Mouse (Mus musculus) brown adipose tissue, adult 24 weeks (tissue): ENCODE measurements around the gene Slc11a1. TPM values are rescaled to one million over a fixed set of nuclear protein-coding genes. Genes with fewer than 3 reads are reported as not detected.

Source experiments
- H3K27ac ChIP-seq: fragments of 200-500 bp; replicated peaks from 2 replicates; pipeline ENCODE4 v1.5.1; 2012; ENCODE audit warnings: low read depth, mild to moderate bottlenecking, low read length
- H3K4me1 ChIP-seq: fragments of 200-500 bp; 2 replicates; pipeline ENCODE4 v1.6.1; 2012; ENCODE audit warnings: low read length, mixed read lengths; ENCODE audit not compliant: control insufficient read depth, insufficient read depth, insufficient read length
- H3K4me3 ChIP-seq: fragments of 200-500 bp; 2 replicates; pipeline ENCODE4 v1.5.1; 2012; ENCODE audit warnings: low read depth, mild to moderate bottlenecking, low read length, moderate library complexity; ENCODE audit not compliant: insufficient read depth
- polyA plus RNA-seq: library from polyadenylated mRNA; stranded (reverse); fragments of >200 nt; gene quantifications from 2 replicates; pipeline ENCODE4 v1.2.4, GENCODE M21; 2012; ENCODE audit not compliant: missing spikeins, insufficient read depth, insufficient read length

Slc11a1 gene
- polyA plus RNA-seq, 1 experiment = 5.8 TPM

DNA sequence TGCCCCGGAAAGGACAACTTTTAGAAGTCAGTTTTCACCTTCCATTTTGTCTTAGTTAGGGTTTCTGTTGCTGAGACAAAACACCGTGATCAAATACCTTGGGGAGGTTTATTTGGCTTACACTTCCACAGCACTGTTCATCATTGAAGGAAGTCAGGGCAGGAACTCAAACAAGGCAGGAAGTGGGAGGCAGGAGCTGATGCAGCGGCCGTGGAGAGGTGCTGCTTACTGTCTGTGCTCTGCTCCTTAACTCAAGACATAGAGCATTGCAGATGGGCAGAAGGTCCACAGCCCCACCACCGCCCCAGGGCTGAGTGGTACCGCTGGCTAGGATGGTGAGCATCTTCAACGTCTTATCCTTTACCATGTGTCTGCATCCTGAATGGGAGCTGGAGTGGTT lies 33.1 kb upstream of the Slc11a1 start:
- Histone ChIP-seq H3K4me1 (peaks cover 58% of the 10 kb centered on the region), H3K4me3 (no peak overlapping the region), H3K27ac (no peak overlapping the region)

DNA sequence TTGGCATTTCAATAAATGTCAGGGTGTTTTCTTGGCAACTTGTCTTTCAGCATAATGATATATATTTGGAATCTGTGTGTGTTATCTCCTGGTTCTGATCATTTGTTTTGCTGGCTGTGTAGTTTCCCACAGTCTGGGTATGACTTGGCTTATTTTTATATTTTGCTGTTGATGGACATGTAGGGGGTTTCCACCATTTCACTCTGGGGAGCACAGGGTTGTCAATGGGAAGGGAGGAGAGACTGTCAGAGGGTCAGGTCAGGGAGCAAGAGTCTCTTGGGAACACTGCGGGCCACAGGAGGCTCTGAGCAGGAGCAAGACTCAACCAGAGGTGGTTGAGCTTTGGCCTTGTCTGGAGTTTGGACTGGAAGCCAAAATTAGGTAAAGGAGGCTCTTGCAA lies 32.7 kb upstream of the Slc11a1 start:
- peaks cover 54% of the 10 kb centered on the region for H3K4me1 ChIP-seq
- no peak overlapping the region for H3K27ac ChIP-seq
- no peak overlapping the region for H3K4me3 ChIP-seq

DNA sequence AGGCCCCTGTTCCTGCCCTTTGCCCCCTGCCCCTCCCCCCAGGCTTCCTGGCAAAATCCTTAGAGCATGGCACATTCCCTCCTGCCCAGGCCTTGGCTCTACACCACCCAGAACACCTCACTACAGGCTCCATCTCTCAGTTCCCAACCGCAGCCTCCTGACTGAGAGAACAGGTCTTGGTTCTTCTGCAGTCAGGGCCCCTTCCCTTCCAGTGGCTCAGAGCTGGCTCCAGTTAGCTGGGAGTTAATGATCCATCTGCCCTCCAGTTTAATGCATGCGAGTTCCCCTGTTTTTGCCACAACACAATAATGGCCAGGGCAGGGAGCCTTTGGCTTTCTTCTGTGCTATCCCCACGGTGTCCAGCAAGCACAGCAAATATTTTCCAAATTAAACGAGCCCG lies 31.8 kb upstream of the Slc11a1 start:
- H3K27ac ChIP-seq = peak overlapping the region; percentile 35; the same call in 1 of the 2 replicates
- H3K4me1 ChIP-seq = peaks cover 47% of the 10 kb centered on the region

DNA sequence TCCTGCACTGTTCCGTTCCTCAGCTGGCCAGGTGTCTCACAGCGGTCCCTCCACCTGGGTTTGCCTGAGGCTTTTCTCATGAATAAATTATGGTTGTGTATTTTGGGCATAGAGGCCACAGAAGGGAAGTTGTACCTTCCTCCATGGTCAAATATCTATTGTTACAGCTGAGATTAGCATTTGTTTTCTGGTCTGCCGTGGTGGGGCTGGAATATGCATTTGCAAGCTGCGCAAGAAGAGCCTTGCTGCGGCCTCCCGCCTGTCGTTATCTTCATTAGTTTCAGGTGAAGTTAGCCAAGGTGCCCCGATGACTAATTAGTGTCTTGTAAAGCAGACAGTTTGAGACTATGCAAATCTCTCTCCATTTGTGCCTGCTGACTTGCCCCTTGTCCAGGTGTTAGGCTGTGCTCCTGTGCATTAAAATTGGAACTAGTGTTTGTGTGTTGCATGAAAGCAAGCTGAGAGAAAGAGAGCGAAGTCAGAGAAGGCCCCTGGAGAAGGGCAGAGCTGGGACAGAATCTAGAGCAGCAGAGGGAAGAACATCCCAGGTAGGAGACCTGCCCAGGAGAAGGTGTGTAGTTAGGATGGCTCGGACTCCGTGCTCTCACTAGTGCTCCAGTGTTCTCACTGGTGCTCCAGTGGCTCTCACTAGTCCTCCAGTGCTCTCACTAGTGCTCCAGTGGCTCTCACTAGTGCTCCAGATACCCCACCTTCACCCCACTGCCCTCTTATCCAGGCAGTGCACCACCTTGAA lies 30.7 kb upstream of the Slc11a1 start:
- peak overlapping the region; percentile 49 for H3K27ac ChIP-seq
- no peak overlapping the region for H3K4me3 ChIP-seq
- peaks cover 35% of the 10 kb centered on the region for H3K4me1 ChIP-seq

More for the DNA sequence above, 31.8 kb upstream of the Slc11a1 start:
- no peak overlapping the region for H3K4me3 ChIP-seq

DNA sequence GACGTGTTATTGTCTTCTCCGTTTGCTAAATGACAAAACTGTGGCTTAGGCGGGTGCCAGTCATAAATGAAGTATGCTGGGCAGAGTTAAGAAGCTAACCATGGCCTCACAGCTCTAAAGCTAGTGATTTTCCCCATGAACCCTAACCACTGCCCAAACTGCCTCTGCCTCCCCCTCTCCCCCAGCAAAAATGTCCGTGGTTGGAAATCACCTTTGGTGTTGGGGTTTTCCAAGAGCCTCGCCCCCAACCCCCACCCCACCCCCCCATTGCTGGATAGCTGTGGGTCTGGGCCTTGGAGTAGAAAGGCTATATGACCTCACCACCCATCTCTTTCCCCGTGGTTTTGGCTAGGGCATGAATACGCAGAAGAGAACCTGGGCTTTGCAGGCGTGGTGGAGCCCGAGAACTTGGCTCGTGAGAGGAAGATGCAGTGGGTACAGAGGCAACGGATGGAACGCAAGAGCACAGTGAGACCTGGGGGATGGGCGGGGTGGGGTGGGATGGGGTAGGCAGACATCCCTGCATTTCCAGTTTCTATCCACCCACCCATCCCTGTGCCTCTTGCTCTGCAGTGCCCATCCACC lies 23.7 kb upstream of the Slc11a1 start:
- no peak overlapping the region for H3K27ac ChIP-seq
- H3K4me1 ChIP-seq = peaks cover 10% of the 10 kb centered on the region
- H3K4me3 ChIP-seq = no peak overlapping the region

DNA sequence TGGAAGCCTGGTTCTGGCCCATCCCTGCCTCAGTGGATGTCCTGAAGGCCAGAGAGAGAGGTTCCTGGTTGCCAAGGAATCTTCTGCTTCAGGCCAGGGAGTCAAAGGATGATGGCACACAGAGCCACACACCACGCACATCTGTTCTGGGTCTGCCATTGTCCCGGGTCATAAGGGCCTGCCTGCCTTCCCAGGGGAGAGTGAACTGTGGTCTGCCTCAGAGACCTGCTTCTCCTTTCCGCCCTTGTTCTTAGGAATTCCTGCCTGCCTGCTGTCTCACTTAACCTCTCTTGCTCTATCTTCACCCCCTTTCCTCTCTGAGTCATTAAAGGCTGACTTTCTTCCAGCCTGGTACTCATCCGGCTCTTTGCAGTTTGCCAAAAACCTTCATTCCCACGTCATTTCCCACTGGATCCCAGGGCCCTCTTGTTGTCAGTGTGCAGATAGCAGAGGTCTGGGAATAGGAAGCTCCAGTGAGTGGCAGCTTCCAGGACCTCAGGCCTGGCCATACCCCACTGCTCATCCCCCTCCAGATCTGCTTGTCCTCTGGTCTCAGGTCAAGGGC lies 22.4 kb upstream of the Slc11a1 start:
- Histone ChIP-seq H3K4me3 (no peak overlapping the region), H3K27ac (peak overlapping the region; percentile 47), H3K4me1 (peaks cover 10% of the 10 kb centered on the region)

DNA sequence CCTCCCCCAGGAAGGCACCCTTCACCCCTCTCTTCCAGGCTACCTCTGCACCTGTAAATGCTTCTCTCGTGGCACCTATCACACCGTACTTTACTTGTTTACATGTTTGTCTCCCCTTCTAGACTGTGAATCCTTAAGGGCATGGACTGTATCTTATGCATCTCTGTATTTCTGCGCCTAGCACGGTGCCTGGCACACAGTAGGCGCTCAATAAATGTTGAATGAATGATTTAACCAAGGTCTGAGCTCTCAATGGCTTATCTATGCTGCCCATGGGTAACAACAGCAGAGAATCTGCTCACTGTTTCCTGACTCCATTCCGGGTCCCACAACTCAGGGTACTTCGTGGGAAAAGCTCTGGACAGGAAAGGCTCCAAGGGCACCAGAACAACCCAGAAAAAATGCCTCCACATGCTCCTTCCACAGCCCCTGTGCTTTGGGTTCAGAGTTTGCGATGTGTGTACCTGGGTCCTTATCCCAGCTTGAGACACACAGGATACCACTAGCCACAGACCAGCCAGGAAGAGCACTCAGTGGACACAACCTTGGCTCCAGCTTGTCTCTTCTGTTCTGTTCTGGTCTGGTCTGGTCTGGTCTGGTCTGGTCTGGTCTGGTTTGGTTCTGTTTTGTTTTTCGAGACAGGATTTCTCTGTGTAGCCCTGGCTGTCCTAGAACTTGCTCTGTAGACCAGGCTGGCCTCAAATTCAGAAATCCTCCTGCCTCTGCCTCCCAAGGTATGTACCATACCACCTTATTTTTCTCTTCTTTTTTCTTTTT lies 21.4 kb upstream of the Slc11a1 start:
- no peak overlapping the region for H3K27ac ChIP-seq
- H3K4me3 ChIP-seq = no peak overlapping the region

DNA sequence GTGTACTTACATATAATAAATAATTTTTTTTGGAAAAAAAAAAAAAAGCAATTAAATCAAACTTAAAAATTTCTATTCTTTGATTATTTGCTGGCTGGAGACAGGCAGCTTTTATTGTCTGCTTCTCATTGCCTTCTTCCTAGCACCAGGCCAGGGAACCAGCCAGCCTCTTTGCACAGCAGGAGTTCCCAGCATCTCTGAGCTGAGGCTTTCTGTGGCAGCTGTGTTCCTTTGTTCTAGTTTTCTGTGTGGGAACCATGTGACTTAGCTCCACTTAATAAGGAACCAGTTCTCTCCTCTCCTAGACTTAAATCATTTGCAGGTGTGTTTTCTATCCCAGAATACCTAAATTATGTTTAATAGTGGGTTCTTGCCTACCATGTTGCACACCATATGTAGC lies 17.5 kb upstream of the Slc11a1 start:
- H3K4me3 ChIP-seq = no peak overlapping the region
- H3K27ac ChIP-seq = no peak overlapping the region
- 0 out of 2 replicates have a peak, but pooled peaks cover under 1% of the 10 kb centered on the region for H3K4me1 ChIP-seq

More for the DNA sequence above, 21.4 kb upstream of the Slc11a1 start:
- peaks cover 10% of the 10 kb centered on the region for H3K4me1 ChIP-seq

DNA sequence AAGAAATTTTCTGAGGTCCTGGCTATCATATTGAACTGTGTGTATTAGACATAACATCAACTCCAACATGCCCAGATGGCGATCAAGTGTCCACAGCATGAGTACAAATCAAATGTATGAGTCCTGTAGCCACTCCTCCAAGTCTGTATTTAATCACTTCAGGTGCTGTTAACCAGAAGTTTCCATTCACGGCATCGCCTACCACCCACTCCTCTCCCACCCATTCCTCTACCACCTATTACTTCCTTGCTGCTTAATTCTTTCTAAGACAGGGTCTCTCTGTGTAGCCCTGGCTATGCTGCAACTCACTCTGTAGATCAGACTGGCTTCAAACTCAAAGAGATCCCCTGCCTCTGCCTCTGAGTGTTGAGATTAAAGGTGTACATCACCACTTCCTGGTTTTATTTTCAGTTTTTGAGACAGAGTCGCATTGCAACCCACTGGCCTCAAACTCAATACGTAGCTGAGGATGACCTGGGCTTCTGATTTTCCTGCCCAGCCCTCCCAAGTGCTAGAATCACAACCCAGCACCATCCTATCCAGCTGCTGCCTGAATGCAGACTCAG lies 15.0 kb upstream of the Slc11a1 start:
- Histone ChIP-seq H3K27ac (no peak overlapping the region), H3K4me1 (peaks cover 5% of the 10 kb centered on the region; the same call in 1 of the 2 replicates), H3K4me3 (no peak overlapping the region)

DNA sequence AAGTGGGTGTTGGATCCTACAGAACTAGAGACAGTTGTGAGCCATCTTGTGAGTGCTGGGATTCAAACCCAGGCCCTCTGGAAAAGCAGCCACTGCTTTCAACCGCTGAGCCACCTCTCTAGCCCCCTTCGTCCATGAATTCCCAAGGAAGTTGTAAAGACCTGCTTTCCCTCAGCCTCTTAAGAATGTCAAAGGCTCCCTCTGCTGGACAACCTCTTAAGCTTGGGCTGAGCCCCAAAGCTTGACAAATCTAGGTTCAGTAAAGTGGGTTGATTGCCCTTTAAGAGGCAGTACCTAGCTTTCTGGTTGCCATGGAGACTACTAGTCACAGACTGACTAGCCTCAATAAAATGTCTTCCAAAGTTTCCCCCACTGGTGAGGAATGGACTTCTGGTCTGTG lies 13.2 kb upstream of the Slc11a1 start, which contains the start of gene Catip:
Gene Catip, plus strand, starts transcription at position 297 of the 400 bp plus-strand sequence.
- H3K27ac ChIP-seq = no peak within 1 kb of the TSS
- no peak within 1 kb of the TSS for H3K4me3 ChIP-seq
- H3K4me1 ChIP-seq = peaks cover 5% of the 10 kb centered on the region; the same call in 1 of the 2 replicates

DNA sequence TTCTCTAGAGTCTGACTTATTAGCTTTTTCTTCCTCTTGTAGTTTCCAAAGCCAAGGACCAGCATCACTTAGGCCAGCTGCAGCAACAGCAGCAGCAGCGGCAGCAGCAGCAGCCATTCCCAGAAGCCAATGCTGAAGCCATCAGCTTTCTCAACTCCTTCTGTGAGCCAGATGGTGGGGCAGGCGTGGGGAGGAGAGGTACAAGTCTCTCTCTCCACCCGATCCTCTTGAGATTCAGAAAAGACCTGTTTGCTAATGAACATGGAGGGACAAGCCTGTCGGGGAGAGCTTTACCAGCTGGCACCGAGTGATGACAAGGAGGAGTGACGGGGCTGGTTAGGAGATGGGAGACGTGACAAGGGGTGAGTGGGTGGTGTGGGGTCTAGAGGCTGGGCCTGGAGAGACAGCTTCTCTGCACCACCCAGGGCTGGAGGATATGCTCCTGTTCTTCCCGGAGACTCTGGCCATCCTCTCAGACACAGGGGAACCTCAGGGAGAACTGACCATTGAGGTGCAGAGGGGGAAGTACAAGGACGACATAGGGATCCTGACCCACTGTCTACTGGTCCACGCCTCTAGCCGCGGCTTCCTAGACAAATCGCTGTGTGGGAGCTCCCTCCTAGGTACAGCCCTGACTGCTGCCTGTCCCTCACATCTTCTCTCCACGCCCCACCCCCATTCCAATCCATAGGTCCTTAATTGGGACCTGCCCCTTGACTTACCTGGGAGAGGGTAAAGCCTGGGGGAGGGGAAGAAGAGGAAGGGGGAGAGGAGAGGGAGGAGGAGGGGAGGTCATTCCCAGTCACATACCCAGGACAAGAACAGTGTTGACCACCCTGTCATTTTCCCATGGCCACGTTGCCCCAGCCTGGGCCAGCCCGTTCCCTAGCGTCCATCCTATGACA lies 12.4 kb upstream of the Slc11a1 start:
- Histone ChIP-seq H3K4me3 (no peak overlapping the region), H3K27ac (peak overlapping the region; percentile 46; the same call in 1 of the 2 replicates), H3K4me1 (peaks cover 5% of the 10 kb centered on the region; the same call in 1 of the 2 replicates)

DNA sequence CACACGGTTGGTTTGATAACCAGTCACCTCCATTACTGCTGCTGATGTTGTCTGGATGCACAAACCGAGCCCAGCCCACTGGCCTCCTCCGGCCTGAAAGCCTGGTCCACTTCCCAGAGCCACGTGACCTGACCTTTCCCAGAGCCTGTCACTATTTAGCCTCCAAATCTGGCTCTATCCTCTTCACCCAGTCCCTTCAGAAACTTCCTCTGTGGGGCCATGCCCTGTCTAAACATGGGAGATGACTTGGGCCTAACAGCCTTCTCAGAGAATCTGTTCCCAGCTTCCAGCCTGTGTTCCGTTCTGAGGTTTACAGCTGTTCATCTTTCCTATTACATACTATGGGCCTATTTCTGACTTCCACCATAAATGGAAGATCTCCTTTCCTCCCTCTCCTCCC lies 11.6 kb upstream of the Slc11a1 start:
- Histone ChIP-seq H3K4me1 (peaks cover 5% of the 10 kb centered on the region), H3K4me3 (no peak overlapping the region), H3K27ac (peak overlapping the region; percentile 46)

DNA sequence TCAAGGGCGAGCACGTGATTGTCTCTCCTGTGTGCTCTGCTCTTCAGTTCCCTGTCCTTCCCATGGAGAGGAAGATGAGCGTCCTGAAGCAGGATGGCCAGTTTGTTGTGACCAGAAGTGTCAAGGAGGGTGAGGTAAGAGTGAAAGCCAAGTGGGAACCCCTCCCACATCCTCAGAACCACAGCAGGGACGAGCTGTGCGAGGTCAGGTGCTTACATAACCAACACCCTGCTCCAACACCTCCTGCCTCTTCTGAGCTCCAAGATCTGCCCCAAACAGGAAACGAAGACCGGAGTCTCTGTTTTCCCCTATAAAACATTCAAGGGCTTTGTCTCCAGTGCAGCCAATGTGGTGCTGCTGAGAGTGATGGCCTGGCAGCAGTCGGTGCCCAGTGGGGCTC lies 10.7 kb upstream of the Slc11a1 start:
- H3K4me3 ChIP-seq = no peak overlapping the region
- H3K27ac ChIP-seq = no peak overlapping the region
- H3K4me1 ChIP-seq = peaks cover 5% of the 10 kb centered on the region
